Mouse (Mus musculus): ENCODE data around the gene Hoxb7.

Hoxb7 gene

DNA sequence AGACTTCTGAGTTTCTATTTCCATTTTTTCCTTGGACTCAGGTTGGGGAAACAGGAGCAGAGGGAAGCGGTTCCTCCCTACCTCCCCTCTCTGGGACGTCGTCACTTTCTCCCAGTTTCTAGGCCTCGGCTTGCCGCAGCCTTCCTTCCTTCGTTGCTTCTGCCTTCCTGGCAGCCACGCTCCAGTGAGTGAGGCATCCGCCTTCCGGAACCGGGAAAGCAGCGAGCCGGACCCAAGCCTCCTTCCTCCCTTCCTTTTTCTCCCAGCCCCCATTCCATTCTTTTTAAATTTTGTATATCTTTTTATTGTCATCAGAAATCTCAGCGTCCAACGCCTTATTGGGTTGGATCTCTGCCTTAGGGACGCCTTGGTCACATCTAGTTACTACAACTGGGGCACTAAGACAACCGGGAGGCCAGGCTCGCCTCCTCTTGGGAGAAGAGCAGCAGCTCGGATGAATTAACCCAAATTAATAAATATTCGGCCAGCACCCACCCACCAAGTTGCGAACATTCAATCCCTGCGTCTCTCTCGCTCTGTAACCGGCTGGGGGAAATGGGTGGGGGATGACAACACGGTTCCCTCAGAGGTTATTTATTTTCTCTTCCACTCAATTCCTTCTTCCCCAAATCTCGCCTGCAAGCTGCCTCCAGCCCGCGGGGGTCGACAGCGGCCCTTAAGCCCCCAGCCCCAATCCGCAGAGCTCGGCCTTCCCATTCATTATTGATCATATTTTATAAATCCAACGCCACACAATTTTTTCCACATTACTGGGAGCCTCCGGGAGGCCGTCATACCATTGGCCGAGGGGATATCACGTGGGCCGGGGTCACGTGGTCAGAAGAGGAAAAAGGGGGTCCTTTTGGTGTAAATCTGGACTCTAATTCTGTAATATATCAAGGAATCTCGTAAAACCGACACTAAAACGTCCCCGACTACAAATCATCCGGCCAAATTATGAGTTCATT lies at the start of gene Hoxb7:
TSS of gene Hoxb7 (plus strand) at position 853 of the 968 bp plus-strand sequence.
- DNase-seq, result no peak

DNA sequence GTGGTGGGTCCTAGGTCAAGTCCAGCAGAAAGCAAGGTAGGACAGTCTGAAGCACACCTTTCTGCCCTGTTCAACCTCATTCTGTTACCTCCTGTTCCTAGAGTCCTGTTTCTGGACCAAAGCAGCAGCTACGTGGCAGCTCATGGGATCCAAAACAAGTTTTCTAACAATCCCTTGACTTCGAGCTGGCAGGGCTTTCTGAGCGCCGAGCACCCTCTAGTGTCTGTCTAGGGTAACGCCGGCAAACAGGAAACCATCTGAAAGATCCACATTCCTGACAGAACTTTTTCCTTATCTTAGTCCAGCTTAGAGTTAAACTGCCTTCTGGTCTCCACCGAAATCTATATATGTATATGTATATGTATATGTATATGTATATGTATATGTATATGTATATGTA lies 46.2 kb upstream of the Hoxb7 start:
- peak; percentile 24 to 35 for DNase-seq

DNA sequence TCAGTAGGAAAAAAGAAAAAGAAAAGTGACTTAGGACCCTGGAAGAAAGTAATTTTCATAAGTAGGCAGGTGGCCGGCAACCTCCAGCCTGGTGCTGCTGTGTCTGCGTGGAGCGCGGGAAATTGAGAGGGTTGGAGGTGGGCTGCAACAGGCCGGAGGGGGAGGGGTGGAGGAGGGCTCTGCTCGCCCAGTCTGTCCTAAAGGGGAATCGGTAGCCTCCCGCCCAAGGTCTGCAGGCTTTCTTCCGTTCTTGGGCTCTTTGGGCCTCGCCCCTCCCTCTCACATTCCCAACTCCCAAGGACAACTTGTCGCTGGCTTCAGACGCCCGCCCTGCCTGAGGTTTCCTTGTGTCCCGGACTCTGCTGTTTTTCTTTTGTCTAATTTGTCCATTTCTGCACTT lies 35.5 kb upstream of the Hoxb7 start:
- DNase-seq, result no peak

DNA sequence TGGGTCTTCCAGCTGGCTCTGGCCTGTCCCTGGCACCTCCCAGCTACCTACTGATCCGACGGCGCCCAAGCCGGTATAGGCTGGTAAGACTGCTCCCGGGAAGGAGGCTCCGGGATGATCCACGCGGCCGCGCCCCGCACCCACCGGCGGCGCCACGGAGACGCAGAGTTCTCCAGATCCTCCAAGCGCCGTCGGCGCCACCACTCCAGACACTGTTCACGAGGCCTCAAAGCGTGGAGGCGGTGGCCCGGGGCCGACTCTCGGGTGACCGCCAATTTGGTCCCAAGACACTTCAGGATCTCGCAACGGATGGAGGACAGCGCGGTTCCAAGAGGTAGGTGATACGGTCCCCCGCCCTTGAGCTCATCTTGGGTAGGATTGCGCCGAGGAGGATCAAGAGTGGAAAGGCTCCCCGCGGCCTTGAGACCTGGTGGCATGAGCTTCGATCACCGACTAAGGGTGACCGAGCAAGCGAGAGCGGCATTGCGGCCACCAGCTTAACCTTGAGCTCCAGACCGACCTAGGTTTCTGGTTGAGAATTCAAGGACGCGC lies 34.9 kb upstream of the Hoxb7 start:
- DNase-seq, result no peak

DNA sequence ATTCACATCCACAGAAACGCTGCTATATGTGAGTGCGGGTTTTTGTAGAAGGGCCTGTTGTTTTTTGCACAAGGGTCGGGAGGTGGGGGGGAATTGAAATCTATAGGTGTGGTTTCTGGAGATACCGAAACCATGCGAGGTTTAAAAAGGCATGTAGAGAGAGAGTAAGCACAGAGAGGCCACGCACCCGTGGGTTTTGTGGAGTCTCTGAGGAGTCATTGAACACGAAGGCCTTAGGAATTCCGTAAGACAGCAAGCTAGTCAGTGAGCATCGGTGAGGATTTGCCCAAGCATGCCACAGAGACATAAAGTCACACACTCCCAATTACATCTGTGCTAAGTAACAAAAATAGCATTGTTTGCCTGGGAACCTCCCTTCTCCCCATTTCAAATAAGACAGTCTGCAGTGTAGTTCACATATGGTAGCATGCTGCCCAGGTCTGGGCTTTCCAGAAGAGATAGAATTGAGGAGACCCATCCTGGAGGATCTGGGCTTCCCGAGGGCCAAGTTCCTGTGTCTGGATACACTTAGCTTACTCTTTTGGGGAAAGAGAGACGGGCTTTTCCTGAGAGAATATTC lies 33.8 kb upstream of the Hoxb7 start:
- DNase-seq, result no peak

DNA sequence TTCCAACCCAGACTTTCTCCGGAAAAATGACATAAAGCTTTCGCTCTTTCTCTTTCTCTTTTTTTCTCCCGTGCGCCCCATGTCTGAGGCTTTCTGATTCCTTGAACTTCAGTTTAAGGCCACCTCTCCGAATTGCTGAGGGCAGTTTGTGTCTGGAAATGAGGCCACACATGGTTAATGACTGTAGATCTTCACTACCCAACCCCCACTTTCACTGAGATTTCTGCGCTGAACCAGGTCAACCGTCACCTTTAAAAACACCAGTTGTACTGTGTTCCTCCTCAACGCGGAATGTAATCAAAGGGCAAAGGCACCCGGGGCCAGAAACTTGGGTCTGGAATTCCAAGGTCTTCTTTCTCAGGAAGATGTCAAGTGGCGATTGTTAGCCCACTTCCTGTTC lies 32.2 kb upstream of the Hoxb7 start:
- no peak for DNase-seq

DNA sequence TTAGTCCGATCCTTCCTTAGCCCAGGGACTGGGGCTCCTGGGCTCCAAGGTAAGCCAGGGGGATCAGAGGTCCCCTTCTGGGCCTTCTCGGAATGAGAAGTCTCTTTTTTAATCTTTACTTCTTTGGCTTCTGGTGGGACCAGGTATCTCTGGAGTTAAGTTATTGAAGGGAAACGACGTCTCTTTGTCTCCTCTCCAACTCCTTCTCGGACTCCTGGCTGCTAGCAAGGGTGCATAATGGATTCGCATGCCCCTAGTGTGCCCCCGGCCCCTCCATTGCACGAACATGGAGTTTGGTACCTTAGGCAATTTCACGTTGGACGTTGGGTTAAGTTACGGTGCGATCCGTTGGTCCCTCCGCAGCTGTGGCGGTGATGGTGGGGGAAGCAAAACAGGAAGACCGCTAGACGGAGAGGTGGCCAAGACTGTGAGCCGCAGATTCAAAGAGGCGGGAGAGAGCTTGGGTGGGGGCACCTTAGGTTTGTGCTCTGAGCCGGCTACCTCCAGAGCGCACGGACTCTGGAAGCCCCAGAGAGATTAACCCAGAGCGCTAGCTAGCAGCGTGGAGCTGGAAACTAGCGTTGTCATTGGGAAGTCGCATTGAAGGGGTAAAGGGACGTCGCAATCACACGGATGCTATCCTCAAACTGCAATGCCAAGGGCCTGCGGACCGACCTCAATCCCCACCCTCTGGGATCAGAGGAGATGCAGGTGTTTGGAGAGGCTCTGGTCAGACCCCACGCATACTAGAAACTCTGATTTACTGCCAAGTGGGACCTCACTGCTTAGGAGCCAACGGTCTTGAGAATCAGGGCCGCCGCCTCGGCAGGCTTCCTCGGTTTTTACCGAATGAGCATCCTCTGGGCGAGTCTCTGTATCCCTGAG lies 31.1 kb upstream of the Hoxb7 start:
- DNase-seq, result no peak

DNA sequence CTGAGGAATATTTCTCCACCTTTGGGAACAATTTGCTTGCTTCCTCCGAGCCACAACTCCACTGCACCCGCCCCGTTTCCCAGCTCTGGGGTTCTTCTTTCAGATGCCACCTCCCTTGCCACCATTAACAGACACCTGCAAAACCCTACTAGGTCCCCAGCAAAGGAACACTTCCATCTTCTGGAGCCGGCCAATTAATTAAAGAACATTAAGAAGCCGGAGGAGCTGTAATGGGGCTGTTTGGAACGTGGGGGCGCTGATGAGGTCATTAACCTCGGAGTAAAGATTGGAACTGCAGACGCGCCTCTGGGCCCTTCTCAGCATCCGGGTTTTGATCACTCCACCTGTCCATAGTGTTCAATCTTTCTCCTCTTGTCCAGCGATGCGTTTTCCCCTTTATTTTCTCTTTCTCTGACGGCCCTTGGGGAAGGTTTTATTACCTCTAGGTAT lies 30.4 kb upstream of the Hoxb7 start:
- no peak for DNase-seq

DNA sequence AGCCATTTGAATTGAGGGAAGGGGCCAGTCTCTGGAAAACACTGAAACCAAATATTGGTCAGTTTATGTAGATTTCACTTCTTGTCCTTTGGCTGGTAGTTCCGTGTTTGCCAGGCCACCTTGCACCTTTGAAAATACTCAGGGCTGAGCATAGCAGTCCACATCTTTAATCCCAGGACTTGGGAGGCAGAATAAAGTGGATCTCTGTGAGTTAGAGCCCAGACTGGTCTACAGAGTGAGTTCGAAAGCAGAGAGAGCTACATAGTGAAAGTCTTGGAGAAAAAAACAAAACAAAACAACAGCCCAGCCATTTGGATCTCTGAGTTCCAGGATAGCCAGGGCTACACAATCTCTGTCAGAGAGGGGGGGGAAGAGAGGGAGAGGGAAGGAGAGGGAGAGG lies 29.3 kb upstream of the Hoxb7 start:
- no peak for DNase-seq

DNA sequence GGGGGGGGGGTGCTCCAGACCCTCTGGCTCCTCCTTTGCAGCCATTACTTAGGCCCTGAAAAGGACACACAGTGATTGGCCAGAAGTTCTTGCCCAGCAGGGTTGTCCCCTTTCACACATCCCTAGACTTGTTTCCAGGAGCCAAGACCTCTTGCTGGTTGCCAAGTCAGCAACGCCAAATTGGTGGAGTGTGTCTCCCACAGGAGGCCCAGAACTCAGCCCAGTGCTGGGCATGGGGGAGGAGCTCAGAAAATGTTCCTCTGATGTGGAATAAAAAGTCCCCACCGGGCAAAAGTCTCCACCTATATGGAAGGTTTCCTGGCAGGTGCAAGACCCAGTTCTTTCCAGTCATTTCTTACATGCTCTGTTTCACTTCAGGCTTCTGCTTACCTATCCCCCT lies 27.4 kb upstream of the Hoxb7 start:
- DNase-seq, result no peak

DNA sequence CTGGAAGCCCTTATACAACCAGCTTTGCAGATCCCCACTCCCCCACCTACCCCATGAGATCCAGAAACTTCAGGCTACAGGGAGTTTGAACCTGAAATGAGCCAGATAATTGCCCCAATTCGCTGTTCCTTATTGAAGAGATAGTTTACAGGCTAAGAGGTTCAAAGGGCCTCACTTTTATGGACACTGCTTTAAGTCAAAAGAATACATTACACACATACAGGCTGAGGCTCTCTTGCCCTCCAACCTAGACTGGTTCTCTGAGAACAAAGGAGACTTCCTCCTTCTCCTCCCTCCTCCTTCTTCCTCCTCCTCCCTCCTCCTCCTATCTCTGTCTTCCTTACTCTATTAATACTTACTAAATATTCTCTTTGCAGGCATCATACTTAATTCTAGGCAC lies 26.9 kb upstream of the Hoxb7 start:
- no peak for DNase-seq

DNA sequence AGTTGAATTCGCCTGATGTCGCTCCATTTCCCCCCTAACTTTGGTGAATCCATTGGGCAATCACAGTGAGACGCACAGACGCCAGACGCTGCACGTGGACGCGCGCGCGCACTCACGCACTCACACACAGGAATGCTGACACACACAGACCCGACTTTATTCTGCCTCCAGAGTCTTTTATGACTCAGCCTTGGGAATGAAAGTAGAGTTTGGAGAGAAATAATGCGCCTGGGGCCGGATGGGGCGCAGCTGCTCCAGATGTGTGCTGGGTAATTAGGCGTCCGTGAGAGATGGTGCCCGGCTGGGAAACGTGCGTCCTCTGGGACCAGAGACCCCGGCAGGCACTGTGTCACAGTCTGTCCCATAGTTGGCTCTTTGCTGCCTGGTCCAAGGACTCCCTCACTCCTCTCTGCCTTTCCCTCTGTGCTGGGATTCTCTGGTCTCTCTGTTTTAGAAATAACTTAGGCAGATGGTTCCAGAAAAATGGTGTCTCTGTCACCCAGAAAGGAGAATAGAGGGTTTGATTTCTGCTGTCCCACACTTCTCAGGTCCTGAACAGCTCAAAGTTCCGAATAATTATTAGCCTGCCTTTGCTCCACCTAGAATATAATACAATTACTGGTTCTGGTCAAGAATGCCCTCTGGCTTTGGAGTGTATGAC lies 26.0 kb upstream of the Hoxb7 start:
- no peak for DNase-seq

DNA sequence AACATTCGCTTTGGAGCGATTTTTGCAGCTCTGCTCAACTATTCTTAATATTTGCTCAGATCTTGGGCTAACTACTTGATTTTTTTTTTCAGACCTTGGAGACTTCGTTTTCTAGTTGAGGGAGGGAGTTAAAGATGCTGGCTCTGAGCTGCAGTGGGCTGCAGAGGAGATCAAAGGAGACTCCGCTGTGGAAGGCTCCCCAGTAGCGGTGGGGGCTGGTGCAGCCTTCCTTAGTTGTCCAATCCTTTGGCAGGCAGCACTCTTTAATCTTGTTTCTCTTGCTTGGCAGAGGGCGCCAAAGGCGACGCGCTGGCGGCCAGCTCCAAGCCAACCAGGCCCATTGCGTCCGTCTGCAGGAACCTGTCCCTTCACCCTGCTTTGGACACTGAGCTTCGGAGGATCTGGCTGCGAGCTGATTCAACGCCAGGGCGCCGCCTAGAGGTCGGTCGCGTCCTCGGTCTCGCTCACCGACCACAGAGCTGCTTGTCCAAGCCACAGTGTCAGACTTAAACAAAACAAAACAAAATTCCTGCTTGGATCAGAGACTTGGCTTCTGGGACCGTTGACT lies 25.0 kb upstream of the Hoxb7 start:
- DNase-seq, result peak in 1 of 2 experiments; percentile 25

DNA sequence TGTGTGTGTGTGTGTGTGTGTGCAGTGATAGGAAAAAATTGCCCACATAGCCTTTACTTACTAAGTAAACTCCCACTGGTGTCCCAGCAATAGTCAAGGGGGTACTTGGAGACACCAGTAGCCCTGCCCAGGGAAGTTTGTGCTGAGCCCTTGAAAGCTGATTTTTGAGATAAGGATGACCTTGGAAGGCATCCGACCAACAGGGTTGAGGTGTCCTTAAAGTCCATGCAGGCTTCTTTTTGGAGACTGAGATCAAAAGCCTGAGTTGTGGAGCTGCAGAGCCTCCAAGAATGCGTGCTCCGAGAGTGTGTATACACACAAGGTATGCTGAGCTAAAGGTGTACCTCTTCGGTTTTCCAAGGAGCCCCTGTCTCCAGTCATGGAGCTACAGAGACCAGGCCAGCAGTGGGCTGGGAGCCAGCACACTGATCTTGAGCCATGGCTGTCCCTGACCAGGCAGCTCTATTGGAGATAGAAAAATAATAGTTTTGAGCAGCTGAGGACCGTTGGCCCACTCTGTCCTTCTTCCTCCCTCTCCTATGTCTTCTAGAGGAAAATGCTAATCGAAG lies 24.1 kb upstream of the Hoxb7 start:
- DNase-seq, result no peak

DNA sequence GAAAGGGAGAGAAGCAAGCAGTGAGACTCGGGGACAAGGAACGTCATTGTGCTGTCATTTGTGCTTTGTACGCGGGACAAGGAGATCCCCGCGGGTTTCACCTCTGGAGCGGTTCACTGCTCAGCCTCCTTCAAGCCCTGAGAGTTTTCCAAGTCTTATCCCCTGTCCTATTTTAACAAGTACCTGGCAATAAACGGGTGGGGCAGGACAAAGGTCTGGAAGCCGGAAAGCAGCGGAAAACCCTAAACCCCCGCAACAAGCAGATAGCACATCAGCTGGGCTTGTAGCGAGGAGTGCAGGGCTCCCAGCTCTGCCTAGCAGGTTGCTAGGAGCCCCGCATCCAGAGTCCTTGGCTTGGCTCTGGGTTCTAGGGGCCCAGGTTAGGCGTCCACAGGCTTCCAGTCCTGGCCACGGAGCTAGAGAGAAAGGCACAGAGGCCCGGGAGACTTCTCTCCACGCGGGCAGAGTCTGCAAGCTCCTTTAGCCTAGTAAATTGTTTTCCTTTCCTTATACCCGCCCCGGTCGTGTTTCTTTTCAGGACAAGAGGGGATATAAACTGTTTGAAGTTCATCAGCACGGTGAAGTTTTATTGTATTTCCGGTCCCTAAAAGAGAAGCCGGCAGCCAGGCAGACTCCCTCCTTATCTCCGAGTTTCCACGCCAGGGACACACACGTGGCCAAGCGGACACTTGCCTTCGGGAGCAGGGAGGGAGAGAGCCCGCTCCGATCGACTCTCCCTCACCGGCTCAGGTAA lies 22.6 kb upstream of the Hoxb7 start:
- no peak for DNase-seq

DNA sequence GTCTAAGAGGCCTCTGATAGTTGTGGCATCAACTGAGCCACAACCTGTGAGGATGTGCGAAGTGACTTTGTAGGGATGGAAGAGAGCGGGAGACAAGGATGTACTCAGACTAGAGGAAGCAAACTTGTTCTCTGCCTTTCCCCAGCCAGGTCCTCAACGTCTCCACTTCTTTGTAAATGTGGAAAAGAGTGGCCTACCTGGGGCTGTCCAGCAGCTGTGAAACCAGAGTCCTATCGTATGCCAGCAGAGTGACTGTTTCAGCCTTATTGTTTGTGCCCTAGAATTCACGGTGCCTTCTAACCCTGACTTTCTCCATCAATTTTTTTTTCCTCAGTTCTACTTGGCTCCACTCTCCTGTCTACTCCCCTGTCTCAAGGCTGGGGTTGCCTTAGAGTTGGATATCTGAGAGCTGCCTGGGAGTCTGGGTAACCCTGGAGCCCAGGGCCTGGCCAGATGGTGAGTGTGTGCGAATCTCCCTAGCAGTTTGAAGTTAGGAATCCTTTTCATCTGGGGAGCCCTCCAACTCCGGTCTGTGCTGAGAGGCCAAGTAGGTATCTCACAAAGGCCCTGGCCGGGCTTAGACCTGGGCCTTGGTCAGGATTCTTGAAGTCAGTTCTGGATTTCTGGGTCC lies 21.9 kb upstream of the Hoxb7 start:
- DNase-seq, result no peak

DNA sequence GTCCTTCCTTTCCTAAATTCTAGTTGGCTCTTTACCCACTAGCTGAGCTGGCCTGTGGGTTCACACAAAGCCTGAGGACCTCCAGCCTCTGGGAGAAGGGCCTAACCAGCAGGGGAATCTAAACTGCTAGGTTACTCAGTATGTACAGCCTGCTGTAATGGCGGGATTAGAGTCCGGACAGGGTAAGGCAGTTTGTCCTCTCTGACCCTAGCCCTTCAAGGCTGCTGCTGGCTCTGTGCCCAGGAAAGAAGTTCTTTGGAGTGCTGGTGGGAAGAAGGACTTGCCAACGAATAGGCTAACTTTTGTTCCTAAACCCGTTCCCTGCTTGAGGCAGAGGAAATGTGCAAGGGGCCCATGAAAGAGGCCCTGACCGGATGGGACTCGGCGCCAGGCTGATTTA lies 20.5 kb upstream of the Hoxb7 start:
- DNase-seq, result no peak

DNA sequence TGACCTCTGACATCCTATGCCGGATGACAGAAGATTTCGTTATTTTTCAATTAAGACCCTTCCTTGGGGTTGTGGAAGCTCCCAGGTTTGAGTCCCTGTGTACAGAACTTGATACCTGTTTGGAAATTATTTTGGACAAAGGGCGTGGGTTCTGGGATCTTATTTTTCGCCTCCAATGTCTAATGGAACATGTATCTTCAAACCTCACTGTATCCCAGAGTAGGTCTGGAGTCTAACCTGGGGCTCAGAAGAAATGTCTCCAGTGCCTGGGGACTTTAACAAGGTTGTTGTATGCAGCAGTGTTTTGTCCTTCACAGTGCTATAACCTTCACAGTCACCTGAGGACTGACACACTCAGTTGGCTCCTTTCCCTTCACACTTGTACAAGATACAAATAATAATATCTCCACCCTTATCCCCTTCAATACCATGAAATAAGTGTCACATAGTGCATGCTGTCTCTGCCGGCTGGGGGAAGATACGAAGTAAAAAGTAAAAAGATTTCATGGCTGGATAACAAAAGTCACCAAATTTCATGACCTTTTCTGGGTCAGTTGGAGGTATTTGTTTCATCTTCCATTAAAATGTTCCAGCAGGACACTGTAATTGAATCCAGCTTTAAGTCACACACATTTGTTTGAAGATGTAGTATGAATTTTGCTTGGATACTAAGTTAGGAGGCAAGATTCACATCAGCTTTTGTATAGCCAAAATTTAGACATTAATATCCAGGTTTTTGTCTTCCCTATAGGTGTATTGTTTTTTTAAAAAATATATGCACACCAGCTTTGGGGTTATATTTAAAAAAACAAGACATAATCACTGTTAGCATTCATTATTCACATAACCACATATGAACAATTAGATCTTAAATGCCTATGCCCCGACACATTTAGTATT lies 19.2 kb upstream of the Hoxb7 start:
- no peak for DNase-seq

DNA sequence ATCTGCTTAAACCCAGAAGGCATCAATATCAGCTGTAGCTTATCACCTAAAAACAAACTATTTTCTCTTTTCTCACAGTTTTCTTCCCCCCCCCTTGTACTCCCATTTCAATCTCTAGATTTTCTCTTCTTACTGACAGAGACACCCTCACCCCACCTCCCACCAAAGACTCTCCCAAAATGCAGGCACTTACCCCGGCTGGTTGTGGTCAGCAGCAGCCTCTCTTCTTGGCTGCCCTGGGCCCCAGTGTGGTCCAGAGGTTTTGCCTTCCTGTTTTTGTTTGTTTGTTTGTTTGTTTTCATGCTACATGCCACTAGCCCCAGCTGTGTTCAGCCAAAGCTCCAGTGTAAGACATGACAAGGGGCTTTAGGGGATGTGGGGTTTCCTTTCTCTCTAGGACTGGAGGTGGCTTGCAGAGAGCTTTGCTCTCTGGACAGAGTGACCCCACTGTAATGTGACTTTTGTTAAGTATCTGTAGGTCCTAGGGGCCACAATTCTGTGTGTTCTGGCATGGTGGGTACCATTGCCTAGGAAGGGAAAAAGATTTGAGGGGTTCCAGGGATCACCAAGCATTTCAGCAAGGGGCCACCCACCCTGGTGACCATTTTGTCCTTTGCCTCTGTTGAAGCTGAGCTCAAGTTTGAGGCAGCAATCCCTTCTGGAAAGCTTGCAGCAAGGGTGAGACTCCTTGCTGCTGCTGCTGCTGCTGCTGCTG lies 18.2 kb upstream of the Hoxb7 start:
- DNase-seq, result no peak
